Mouse (Mus musculus): ENCODE data around the gene Fam19a1. TPM values are rescaled to one million over a fixed set of nuclear protein-coding genes. Genes with fewer than 3 reads are reported as not detected.

Gene Fam19a1
- total RNA-seq, 1 experiment from 2014 or later, result not detected

DNA sequence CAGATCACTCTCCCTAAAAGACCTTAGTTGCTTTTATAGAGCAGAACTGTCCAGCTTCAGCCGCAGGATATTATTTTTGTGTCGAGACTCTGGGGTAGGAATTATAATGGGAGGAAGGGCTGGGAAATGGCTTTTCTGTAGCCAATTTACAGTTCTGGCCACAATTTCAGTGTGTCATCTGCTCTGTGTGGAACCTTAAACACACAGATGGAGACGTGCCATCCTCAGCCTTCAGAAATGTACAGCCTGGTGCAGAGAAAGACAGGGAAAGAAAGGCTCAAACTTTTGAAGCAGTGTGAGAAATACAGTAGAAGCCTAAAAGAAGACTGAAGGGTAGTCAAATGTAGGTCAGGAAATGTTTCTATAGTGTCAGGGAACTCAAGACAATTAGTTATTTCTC lies 519.3 kb downstream of the Fam19a1 start:
- ATAC-seq (replicated peaks; ENCODE audit: low read depth, poor library complexity, severe bottlenecking), result no peak

DNA sequence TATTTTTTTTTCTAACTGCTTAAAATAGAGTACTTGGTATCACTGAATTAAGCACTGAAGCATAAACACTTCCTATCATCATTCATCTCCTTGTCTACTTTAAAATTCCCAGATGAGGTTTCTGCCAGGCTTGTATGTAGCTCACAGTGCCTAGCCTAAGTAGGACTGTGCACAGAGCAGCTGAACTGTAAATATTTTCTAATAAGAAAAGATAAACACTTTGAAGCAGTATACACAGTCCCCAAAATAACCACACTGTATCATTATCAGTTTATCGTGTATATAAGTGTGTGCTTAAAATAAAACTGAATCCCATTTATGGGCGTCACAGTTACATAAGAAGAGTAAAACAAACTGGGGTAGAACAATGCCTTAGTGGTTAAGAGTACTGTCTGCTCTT lies 522.7 kb downstream of the Fam19a1 start:
- ATAC-seq (replicated peaks; ENCODE audit: low read depth, poor library complexity, severe bottlenecking), result no peak

DNA sequence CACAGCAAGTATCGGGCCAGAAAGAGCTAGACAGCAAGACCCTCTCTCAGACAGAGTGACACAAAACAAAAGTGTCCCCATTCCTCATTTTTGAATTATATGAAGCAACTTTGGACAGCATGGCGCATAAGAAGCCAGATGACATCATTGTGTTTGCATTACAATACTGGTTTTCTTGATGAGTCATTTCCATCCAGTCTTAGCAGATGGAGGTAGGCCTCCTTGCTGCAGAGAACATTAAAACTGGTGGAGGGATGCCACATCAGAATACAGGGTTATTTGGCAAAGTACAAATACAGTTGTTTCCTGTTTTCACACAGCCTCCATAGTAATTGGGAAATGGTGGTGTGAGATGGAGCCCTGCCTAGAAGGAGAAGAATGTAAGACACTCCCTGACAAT lies 535.8 kb downstream of the Fam19a1 start:
- no peak for ATAC-seq (replicated peaks; ENCODE audit: low read depth, poor library complexity, severe bottlenecking)

DNA sequence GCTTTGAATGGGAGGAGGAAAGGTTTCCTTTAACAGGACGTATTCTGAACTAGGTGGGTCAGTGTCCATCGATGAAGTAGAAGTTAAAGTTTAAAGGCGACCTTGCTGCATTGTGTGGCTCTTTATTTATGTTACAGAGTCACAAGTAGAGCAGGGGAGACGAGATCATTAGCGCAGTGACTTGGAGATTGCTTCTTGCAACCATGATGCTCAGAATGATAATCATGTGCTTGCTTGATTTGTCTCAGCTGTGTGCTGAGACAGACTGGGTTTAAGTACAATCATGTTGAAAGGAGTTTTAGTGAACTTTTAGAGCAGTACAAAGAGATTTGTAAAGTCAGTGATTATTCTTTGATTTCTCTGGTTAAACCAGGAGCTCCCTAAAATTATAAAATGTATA lies 536.3 kb downstream of the Fam19a1 start:
- no peak for ATAC-seq (replicated peaks; ENCODE audit: low read depth, poor library complexity, severe bottlenecking)

DNA sequence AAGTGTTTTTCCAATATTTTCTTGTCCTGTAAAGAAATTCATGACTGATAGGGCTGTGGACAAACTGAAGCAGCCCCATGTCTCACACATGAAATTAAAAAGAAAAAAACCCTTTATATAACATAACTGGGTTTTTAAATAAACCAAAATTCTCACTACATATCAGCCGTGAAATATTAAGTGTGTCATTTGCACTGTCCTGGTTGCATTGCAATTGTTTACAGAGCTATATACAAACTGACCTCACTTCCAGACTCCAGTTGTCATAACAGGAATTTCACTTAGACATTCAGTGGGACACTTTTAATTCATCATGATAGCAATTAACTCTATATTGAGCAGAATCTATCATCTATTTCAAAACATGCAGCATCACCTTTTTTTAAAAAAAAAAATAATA lies 553.4 kb downstream of the Fam19a1 start:
- ATAC-seq (replicated peaks; ENCODE audit: low read depth, poor library complexity, severe bottlenecking), result no peak

DNA sequence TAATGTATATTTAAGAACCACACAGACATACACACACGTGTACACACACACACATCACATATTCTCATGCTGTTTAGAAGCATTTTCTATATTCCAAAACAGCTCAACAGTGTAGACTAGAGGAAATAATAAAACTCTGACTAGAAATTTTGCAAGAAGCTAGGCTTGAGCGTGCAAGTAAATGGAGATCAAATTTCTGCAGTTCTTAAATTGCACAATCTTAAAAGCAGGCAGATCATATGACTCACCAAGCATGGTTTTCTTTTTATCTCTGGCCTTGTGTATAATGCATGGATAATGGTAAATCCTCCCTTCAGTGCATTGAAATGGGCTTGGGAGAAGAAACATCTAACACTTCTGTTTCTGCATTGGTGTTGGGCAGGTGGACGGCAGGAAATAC lies 564.9 kb downstream of the Fam19a1 start:
- ATAC-seq (replicated peaks; ENCODE audit: low read depth, poor library complexity, severe bottlenecking), result no peak

Other genes with a start within 250 kb of the Fam19a1 start
- not detected in 2 replicates for gene 1700123L14Rik, start 53.1 kb downstream of the Fam19a1 start, total RNA-seq (2017)